17 mouse cellular contexts compared by ENCODE assay signal in the genomic region with DNA sequence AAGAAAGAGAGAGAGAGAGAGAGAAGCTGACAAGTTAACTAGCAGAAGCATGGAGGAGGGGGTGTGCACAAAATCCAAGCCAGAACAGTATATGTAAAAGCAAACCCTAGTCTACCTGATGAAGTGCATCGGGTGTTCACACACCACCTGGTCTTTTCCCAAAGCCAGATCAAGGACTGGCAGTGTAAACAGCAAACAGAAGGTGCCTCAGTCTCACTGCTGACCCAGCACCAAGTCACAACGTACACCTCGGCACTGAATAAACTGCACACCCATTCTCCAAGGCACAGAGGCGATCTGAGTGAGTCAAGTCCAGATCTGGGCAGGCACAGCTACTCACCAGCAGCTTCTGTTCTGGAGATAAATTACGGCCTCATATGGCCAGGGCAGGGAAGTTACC.
"Had no signal": no experiment of that assay in that cellular context is flagged by ENCODE, and none has a peak within 500 bp of the region (broad histone marks: within the 10 kb centered on the region; RNA-seq: fewer than 3 reads in every experiment).

No protein-coding gene starts in this region.

- H3K4me3 ChIP-seq: kidney, embryonic 15.5 days; left cerebral cortex, adult 2 months; limb, embryonic 10.5 days; liver, embryonic 15.5 days; midbrain, embryonic 10.5 days; myocyte; neural tube, embryonic 15.5 days had no signal

- H3K27me3 ChIP-seq: kidney, embryonic 15.5 days; liver, embryonic 15.5 days; neural tube, embryonic 15.5 days had no signal

- ATAC-seq: lung, postnatal 0 days had no signal

- H3K9ac ChIP-seq: kidney, embryonic 15.5 days; liver, embryonic 15.5 days; neural tube, embryonic 15.5 days had no signal

- H3K4me1 ChIP-seq: limb, embryonic 10.5 days; midbrain, embryonic 10.5 days had no signal

- H3K9me3 ChIP-seq: kidney, embryonic 15.5 days; limb, embryonic 10.5 days; liver, embryonic 15.5 days; midbrain, embryonic 10.5 days; neural tube, embryonic 15.5 days had no signal

- H3K27ac ChIP-seq: kidney, embryonic 15.5 days; left cerebral cortex, adult 2 months; limb, embryonic 10.5 days; liver, embryonic 15.5 days; midbrain, embryonic 10.5 days; neural tube, embryonic 15.5 days had no signal

- DNase-seq: kidney, adult 2 months; kidney, postnatal 14 days; lung, adult 2 months; lung, postnatal 4 days; midbrain, embryonic 14.5 days; right cerebral cortex, adult 18-20 months; spleen, adult 18-20 months; thymus, adult 2 months had no signal

- H3K4me2 ChIP-seq: kidney, embryonic 15.5 days; liver, embryonic 11.5 days; liver, embryonic 15.5 days; neural tube, embryonic 15.5 days had no signal
